Mouse (Mus musculus) olfactory bulb, adult 2 months (tissue): ENCODE results near the gene Acp5.

Source experiments
- CTCF ChIP-seq: fragments of 200-500 bp; IDR thresholded peaks from 2 replicates; pipeline ENCODE4 v1.5.1; 2012; ENCODE audit warnings: low read depth, mild to moderate bottlenecking, low read length, moderate library complexity; ENCODE audit not compliant: insufficient read depth
- POLR2A ChIP-seq: fragments of 200-500 bp; IDR thresholded peaks from 2 replicates; pipeline ENCODE4 v1.6.1; 2012; ENCODE audit warnings: mild to moderate bottlenecking, low read depth, low read length, moderate library complexity; ENCODE audit not compliant: insufficient read depth

GRCm38 (mm10) chr9:22132220-22132619 lies 3.3 kb downstream of the Acp5 start:
- TF ChIP-seq CTCF = no peak
- TF ChIP-seq POLR2A = no peak
